Mouse (Mus musculus): ENCODE results near the gene Rfk. TPM values are rescaled to one million over a fixed set of nuclear protein-coding genes. Genes with fewer than 3 reads are reported as not detected.

Rfk gene
- total and polyA plus RNA-seq, 2 experiments from 2014 or later: 51.8 to 83.1 TPM

DNA sequence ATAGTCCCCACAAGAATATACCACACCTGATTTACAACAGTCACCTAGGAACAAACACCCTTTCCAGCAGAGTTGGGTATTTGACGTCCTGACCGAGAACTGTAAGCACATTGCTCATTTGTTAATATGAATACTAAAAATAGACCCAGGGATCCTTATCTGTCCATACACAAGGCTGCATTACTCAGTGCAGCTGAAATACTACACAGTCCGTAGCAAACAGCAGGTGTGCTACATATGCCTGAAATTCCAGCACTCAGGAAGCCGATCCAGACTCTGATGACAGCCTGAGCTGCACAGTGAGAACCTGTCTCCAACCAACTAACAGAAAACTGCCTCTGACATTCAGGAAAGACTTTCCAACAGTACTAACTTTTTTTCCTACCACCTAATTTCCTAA is 39.0 kb upstream of the Rfk start:
- H3K27ac ChIP-seq (ENCODE audit: low read depth, low read length): no peak overlapping the region
- no peak overlapping the region for H3K4me3 ChIP-seq (ENCODE audit: low read depth, low read length)
- WGBS: 74% methylated on average over 4 of the region's 4 CpGs
- peaks cover 13% of the 10 kb centered on the region; the same call in 1 of the 2 replicates for H3K27me3 ChIP-seq (ENCODE audit: insufficient read depth, low read length)
- TF ChIP-seq CTCF (IDR thresholded peaks at IDR 0.05; ENCODE audit: low read depth): no peak
- H3K36me3 ChIP-seq (ENCODE audit: insufficient read depth): no peaks in the 10 kb centered on the region
- no peak overlapping the region for H3K4me2 ChIP-seq (ENCODE audit: low read depth)
- DNase-seq (no peak), ATAC-seq (no peak)
- H3K9ac ChIP-seq: no peak overlapping the region
- 0 out of 2 replicates have a peak, but pooled peaks cover 3% of the 10 kb centered on the region for H3K4me1 ChIP-seq (ENCODE audit: insufficient read depth)
- H3K9me3 ChIP-seq (ENCODE audit: low read length): no peaks in the 10 kb centered on the region

DNA sequence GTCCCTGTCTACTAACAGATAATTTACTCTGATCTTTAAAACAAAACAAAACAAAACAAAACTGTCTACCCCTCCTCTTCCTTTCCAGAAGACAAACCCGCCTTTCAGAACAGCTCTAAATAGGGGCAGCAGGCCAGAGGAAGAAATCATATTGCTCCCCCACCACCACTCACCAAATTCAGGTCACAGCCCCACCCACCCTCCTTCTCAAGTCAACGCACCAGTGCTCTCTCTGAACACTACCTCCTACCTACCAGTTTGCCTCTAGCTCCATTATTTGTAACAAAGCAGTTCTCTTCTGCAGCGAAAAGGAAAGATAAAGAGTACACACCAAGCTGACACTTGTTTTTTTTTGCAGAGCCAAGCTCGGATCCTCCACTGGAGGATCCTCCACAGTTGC is 38.5 kb upstream of the Rfk start:
- no peak for TF ChIP-seq CTCF (IDR thresholded peaks at IDR 0.05; ENCODE audit: low read depth)
- ATAC-seq (no peak), DNase-seq (no peak)
- Histone ChIP-seq H3K4me3 (ENCODE audit: low read depth, low read length) (no peak overlapping the region), H3K9me3 (ENCODE audit: low read length) (no peaks in the 10 kb centered on the region), H3K9ac (no peak overlapping the region), H3K4me1 (ENCODE audit: insufficient read depth) (0 out of 2 replicates have a peak, but pooled peaks cover 3% of the 10 kb centered on the region), H3K27me3 (ENCODE audit: insufficient read depth, low read length) (peaks cover 13% of the 10 kb centered on the region; the same call in 1 of the 2 replicates), H3K4me2 (ENCODE audit: low read depth) (no peak overlapping the region), H3K36me3 (ENCODE audit: insufficient read depth) (no peaks in the 10 kb centered on the region), H3K27ac (ENCODE audit: low read depth, low read length) (no peak overlapping the region)
- WGBS: 56% methylated on average over 4 of the region's 4 CpGs

DNA sequence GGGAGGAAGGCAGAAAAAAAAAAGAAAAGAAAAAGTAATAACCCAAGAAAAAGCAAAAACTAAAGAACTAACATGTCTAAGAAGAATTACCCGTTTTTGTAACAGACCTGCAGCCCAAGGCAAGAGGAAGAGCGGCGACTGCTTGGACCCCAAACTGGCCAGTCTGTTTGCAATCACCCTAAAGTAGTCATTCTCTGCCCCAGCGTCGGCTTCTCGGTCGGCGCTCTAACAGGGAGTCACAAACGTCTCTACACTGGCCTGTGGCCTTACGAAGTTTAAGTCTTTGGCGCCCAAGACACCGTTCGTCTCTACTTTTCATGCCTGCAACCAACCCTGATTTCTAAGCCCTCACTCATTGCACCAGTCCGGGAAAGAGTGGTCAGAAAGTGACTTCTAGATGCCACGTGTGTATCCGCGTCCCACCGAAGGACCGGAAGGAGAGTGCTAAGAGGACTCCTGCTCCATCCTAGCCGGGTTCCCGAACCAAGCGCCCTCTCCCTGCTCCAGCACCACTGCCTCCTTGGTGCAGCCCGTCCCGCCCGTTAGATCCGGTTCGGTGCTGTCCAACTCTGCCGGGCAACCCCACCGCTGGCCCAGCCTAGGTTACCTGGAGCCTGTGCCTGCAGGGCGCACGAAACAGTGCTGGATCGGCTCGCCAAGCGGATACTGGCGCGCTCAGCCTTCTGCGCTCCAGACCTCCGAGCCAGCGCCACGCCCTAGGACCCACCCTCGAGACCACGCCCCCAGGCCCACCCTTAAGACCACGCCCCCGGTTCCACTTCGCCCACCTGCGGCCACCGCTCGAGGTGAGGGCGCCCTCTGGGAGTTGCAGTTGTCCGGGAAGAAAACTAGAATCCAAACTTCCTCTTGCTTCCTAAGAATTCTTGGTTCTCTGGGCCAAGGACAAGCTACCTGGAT is 37.6 kb upstream of the Rfk start:
- H3K9me3 ChIP-seq (ENCODE audit: low read length): no peaks in the 10 kb centered on the region
- no peak overlapping the region for H3K9ac ChIP-seq
- no peak for TF ChIP-seq CTCF (IDR thresholded peaks at IDR 0.05; ENCODE audit: low read depth)
- H3K27me3 ChIP-seq (ENCODE audit: insufficient read depth, low read length): peaks cover 13% of the 10 kb centered on the region; the same call in 1 of the 2 replicates
- no peak overlapping the region for H3K27ac ChIP-seq (ENCODE audit: low read depth, low read length)
- peak overlapping the region; percentile 58 for H3K4me2 ChIP-seq (ENCODE audit: low read depth)
- ATAC-seq (0 out of 2 replicates have a peak, but pooled peaks have one; percentile 29), DNase-seq (no peak)
- WGBS: 2% methylated on average over 50 of the region's 50 CpGs
- no peaks in the 10 kb centered on the region for H3K36me3 ChIP-seq (ENCODE audit: insufficient read depth)
- 0 out of 2 replicates have a peak, but pooled peaks cover 3% of the 10 kb centered on the region for H3K4me1 ChIP-seq (ENCODE audit: insufficient read depth)
- H3K4me3 ChIP-seq (ENCODE audit: low read depth, low read length): peak overlapping the region; percentile 30

DNA sequence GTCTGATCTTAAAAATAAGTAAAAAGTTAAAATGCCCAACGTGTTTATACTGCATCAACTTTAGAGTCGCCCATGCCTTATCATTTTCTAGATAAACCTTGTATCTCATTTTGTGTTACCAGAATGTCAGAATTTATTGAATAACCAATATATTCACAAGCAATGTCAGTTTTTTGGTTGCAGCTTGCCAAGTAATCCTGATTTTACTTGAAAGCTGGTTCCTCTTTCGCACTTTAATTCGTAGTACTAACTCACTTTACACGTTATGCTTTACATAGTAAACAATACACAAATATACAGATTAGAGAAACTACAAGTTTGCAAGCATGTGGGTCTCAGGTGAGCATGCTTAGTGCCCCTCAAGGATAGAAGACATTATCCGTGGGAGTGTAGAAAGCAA is 36.9 kb upstream of the Rfk start:
- 73% methylated on average over 6 of the region's 6 CpGs for WGBS
- 0 out of 2 replicates have a peak, but pooled peaks cover 3% of the 10 kb centered on the region for H3K4me1 ChIP-seq (ENCODE audit: insufficient read depth)
- no peak overlapping the region for H3K27ac ChIP-seq (ENCODE audit: low read depth, low read length)
- TF ChIP-seq CTCF (IDR thresholded peaks at IDR 0.05; ENCODE audit: low read depth): no peak
- H3K4me2 ChIP-seq (ENCODE audit: low read depth): no peak overlapping the region
- no peak for DNase-seq
- H3K36me3 ChIP-seq (ENCODE audit: insufficient read depth): no peaks in the 10 kb centered on the region
- no peak overlapping the region for H3K4me3 ChIP-seq (ENCODE audit: low read depth, low read length)
- no peaks in the 10 kb centered on the region for H3K9me3 ChIP-seq (ENCODE audit: low read length)
- peaks cover 13% of the 10 kb centered on the region; the same call in 1 of the 2 replicates for H3K27me3 ChIP-seq (ENCODE audit: insufficient read depth, low read length)
- no peak overlapping the region for H3K9ac ChIP-seq
- ATAC-seq: no peak

DNA sequence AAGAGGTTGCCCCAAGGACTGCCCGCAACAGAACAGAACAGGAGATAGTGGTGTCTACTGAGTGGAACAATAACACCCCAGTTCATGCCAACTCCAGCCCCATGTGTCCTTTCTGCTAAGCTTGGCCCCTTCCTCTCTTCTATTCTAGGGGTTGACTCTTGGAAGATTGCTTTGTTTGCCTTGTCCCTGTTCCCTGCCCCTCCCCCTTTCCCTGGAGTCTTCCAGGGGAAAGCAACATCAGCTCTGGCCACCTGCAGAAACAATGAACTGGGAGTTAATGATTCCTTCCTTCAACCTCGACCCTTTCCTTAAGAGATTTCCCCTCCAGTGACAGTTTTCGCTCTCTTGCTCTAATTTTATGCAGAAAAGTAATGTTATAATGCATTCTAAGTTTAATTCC is 36.5 kb upstream of the Rfk start:
- TF ChIP-seq CTCF (IDR thresholded peaks at IDR 0.05; ENCODE audit: low read depth): no peak

DNA sequence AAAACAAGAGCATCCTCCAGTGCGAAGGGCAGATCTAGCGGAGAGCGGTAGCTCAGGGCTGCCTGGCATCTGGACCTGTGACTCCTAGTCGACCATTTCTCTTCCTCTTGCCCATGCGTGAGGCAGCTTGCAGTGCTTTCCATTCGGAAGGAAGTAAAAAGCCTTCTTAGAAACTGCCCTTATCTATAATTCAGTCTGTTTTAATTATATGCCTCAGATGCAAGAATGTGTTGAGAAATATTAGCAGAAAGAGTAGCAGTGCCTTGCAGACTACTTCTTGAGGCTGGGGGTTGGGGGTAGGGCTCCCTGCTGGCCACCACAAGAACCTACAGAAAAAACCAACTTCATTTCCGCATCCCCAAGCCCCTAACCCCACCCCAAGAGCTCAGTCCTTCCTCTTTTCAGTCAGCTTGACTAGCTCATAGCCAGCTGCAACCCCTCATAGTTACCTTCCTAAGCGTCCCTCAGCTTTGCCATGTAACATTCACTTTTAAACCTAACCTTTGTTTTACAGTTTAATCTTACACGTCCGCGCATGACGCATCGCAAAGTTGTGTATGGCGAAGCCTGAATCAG is 34.4 kb upstream of the Rfk start:
- no peak for ATAC-seq
- Histone ChIP-seq H3K9me3 (ENCODE audit: low read length) (no peaks in the 10 kb centered on the region), H3K27ac (ENCODE audit: low read depth, low read length) (no peak overlapping the region), H3K4me1 (ENCODE audit: insufficient read depth) (0 out of 2 replicates have a peak, but pooled peaks cover 3% of the 10 kb centered on the region), H3K36me3 (ENCODE audit: insufficient read depth) (no peaks in the 10 kb centered on the region), H3K27me3 (ENCODE audit: insufficient read depth, low read length) (peaks cover 12% of the 10 kb centered on the region; the same call in 1 of the 2 replicates), H3K4me3 (ENCODE audit: low read depth, low read length) (no peak overlapping the region), H3K9ac (no peak overlapping the region), H3K4me2 (ENCODE audit: low read depth) (no peak overlapping the region)
- no peak for DNase-seq
- 86% methylated on average over 14 of the region's 14 CpGs for WGBS
- no peak for TF ChIP-seq CTCF (IDR thresholded peaks at IDR 0.05; ENCODE audit: low read depth)

More for the DNA sequence above, 36.5 kb upstream of the Rfk start:
- Histone ChIP-seq H3K9me3 (ENCODE audit: low read length) (no peaks in the 10 kb centered on the region), H3K4me3 (ENCODE audit: low read depth, low read length) (no peak overlapping the region), H3K9ac (no peak overlapping the region), H3K36me3 (ENCODE audit: insufficient read depth) (no peaks in the 10 kb centered on the region), H3K27ac (ENCODE audit: low read depth, low read length) (no peak overlapping the region), H3K4me1 (ENCODE audit: insufficient read depth) (0 out of 2 replicates have a peak, but pooled peaks cover 3% of the 10 kb centered on the region), H3K27me3 (ENCODE audit: insufficient read depth, low read length) (peaks cover 13% of the 10 kb centered on the region; the same call in 1 of the 2 replicates), H3K4me2 (ENCODE audit: low read depth) (no peak overlapping the region)
- DNase-seq (no peak), ATAC-seq (no peak)
- 58% methylated on average over 3 of the region's 3 CpGs for WGBS
